ENCODE assay signal across 20 mouse cellular contexts in genomic region chr11:83584232-83584631, GRCm38 (mm10). TPM values are rescaled to one million over a fixed set of nuclear protein-coding genes. Genes with fewer than 3 reads are reported as not detected.
DNase-seq lines count a peak whose midpoint lies in the region; ATAC-seq and TF ChIP-seq lines count a peak whose summit lies in the region.
"Had no signal": no experiment of that assay in that cellular context is flagged by ENCODE, and none has a peak within 500 bp of the region (broad histone marks: within the 10 kb centered on the region; RNA-seq: fewer than 3 reads in every experiment).

No protein-coding gene starts in this region.

- WGBS in kidney, postnatal 0 days: 85% methylated on average over 2 of the region's 2 CpGs
- 82% methylated on average over 2 of the region's 2 CpGs for WGBS in kidney, embryonic 14.5 days
- 27% methylated on average over 2 of the region's 2 CpGs for WGBS in bone marrow, adult 2 months
- WGBS in hindbrain, embryonic 10.5 days: 85% methylated on average over 2 of the region's 2 CpGs

- DNase-seq in kidney, postnatal 0 days (ENCODE audit: low spot score): no peak
- DNase-seq in 416B (ENCODE audit: low read depth): peak; percentile 16
- no peak for DNase-seq in hindbrain, embryonic 10.5 days (ENCODE audit: low spot score)
- DNase-seq: adrenal gland, postnatal 10 days; cerebellum, adult 11-12 months; cerebellum, adult 9-10 months; cerebellum, postnatal 25 days; forebrain, postnatal 0 days; gastrocnemius, postnatal 14 days; heart, postnatal 36 days had no signal

- no peaks in the 10 kb centered on the region for H3K4me1 ChIP-seq in kidney, postnatal 0 days (replicated peaks; ENCODE audit: insufficient read depth, low read length)
- H3K4me1 ChIP-seq in kidney, embryonic 14.5 days (ENCODE audit: control insufficient read depth, insufficient read depth, low read length): peaks cover 7% of the 10 kb centered on the region; the same call in 1 of the 2 replicates
- no peaks in the 10 kb centered on the region; the same call in 1 of the 2 replicates for H3K4me1 ChIP-seq in bone marrow, adult 2 months (ENCODE audit: control insufficient read depth, insufficient read depth, low read length)
- H3K4me1 ChIP-seq in hindbrain, embryonic 10.5 days (replicated peaks): peaks cover 8% of the 10 kb centered on the region
- H3K4me1 ChIP-seq: embryonic facial prominence, embryonic 13.5 days; forebrain, embryonic 12.5 days; hindbrain, embryonic 13.5 days had no signal

- no peak for ATAC-seq in kidney, postnatal 0 days (replicated peaks; ENCODE audit: low FRiP score, low read depth)
- ATAC-seq in kidney, embryonic 14.5 days (ENCODE audit: low FRiP score, low TSS enrichment): no peak
- ATAC-seq in megakaryocyte progenitor cell, adult 5-6 weeks (replicated peaks; ENCODE audit: poor library complexity): peak; percentile 57; the same call in 1 of the 2 replicates
- ATAC-seq: forebrain, postnatal 0 days; hindbrain, postnatal 0 days had no signal

- no peak overlapping the region for H3K4me3 ChIP-seq in kidney, postnatal 0 days (replicated peaks; ENCODE audit: low read depth, low read length)
- H3K4me3 ChIP-seq in kidney, embryonic 14.5 days (ENCODE audit: low read length): no peak overlapping the region
- H3K4me3 ChIP-seq in bone marrow, adult 2 months (replicated peaks; ENCODE audit: control insufficient read depth, low read depth, low read length): no peak overlapping the region
- H3K4me3 ChIP-seq in hindbrain, embryonic 10.5 days: no peak overlapping the region
- H3K4me3 ChIP-seq: embryonic facial prominence, embryonic 13.5 days; forebrain, embryonic 12.5 days; heart, embryonic 13.5 days; hindbrain, embryonic 13.5 days had no signal

- TF ChIP-seq POLR2A in bone marrow, adult 2 months (IDR thresholded peaks at IDR 0.05; ENCODE audit: borderline replicate concordance, control insufficient read depth, low read depth, low read length): no peak

- H3K27ac ChIP-seq in kidney, postnatal 0 days: no peak overlapping the region
- no peak overlapping the region for H3K27ac ChIP-seq in kidney, embryonic 14.5 days (ENCODE audit: low read depth, low read length)
- no peak overlapping the region for H3K27ac ChIP-seq in bone marrow, adult 2 months (ENCODE audit: control insufficient read depth, insufficient read depth, low read depth, low read length, poor library complexity)
- H3K27ac ChIP-seq in hindbrain, embryonic 10.5 days: no peak overlapping the region
- H3K27ac ChIP-seq: embryonic facial prominence, embryonic 13.5 days; forebrain, embryonic 12.5 days; heart, embryonic 13.5 days; hindbrain, embryonic 13.5 days; hindbrain, postnatal 0 days had no signal

- H3K36me3 ChIP-seq in kidney, postnatal 0 days (ENCODE audit: insufficient read depth, low read length): no peaks in the 10 kb centered on the region
- H3K36me3 ChIP-seq in kidney, embryonic 14.5 days (ENCODE audit: control insufficient read depth, insufficient read depth, low read length): no peaks in the 10 kb centered on the region
- H3K36me3 ChIP-seq in hindbrain, embryonic 10.5 days: no peaks in the 10 kb centered on the region
- H3K36me3 ChIP-seq: embryonic facial prominence, embryonic 13.5 days; forebrain, embryonic 12.5 days; G1E; heart, embryonic 13.5 days; hindbrain, embryonic 13.5 days had no signal

- no peak overlapping the region for H3K4me2 ChIP-seq in kidney, postnatal 0 days (ENCODE audit: low read length)
- no peak overlapping the region for H3K4me2 ChIP-seq in kidney, embryonic 14.5 days (replicated peaks; ENCODE audit: low read depth, low read length)
- H3K4me2 ChIP-seq: embryonic facial prominence, embryonic 13.5 days; forebrain, embryonic 12.5 days; heart, embryonic 13.5 days; hindbrain, embryonic 13.5 days had no signal

- no peaks in the 10 kb centered on the region for H3K27me3 ChIP-seq in kidney, postnatal 0 days (ENCODE audit: insufficient read depth, low read length)
- H3K27me3 ChIP-seq in kidney, embryonic 14.5 days (ENCODE audit: control insufficient read depth, insufficient read depth, low read length): no peaks in the 10 kb centered on the region
- no peaks in the 10 kb centered on the region for H3K27me3 ChIP-seq in hindbrain, embryonic 10.5 days (ENCODE audit: insufficient read depth, poor library complexity, severe bottlenecking)
- H3K27me3 ChIP-seq: embryonic facial prominence, embryonic 13.5 days; forebrain, embryonic 12.5 days; heart, embryonic 13.5 days; hindbrain, embryonic 13.5 days had no signal

- peak; percentile 7; the same call in 1 of the 2 replicates for TF ChIP-seq CTCF in kidney, postnatal 0 days (IDR thresholded peaks at IDR 0.05; ENCODE audit: low read depth)
- peak; percentile 17; the same call in 1 of the 2 replicates for TF ChIP-seq CTCF in bone marrow, adult 2 months (IDR thresholded peaks at IDR 0.05; ENCODE audit: control insufficient read depth, insufficient read depth, low read length)

- H3K9me3 ChIP-seq in kidney, postnatal 0 days (replicated peaks; ENCODE audit: low read length): no peaks in the 10 kb centered on the region
- H3K9me3 ChIP-seq in kidney, embryonic 14.5 days (ENCODE audit: control insufficient read depth, low read length): no peaks in the 10 kb centered on the region
- no peaks in the 10 kb centered on the region for H3K9me3 ChIP-seq in hindbrain, embryonic 10.5 days
- H3K9me3 ChIP-seq: embryonic facial prominence, embryonic 13.5 days; forebrain, embryonic 12.5 days; G1E; heart, embryonic 13.5 days; hindbrain, embryonic 13.5 days had no signal

- H3K9ac ChIP-seq in kidney, postnatal 0 days (ENCODE audit: low read depth, low read length): no peak overlapping the region
- H3K9ac ChIP-seq in kidney, embryonic 14.5 days (ENCODE audit: low read depth, low read length): no peak overlapping the region
- H3K9ac ChIP-seq: embryonic facial prominence, embryonic 13.5 days; forebrain, embryonic 12.5 days; forebrain, postnatal 0 days; heart, embryonic 13.5 days; hindbrain, embryonic 13.5 days had no signal

RNA-seq across cellular contexts. Expression of gene Ccl9, which starts 5.8 kb away (rescaled TPM):
- 3.6 and 4.1 TPM in 2 replicates for polyA plus RNA-seq in kidney, postnatal 0 days (2015; fragmentation: Nextera tagmentation; extraction: Ambion mirVana)
- polyA plus RNA-seq in kidney, embryonic 14.5 days (2014; fragmentation: Nextera tagmentation; extraction: Ambion mirVana): 3.1 and 3.6 TPM in 2 replicates
- 8.0 and 17.0 TPM in 2 replicates for polyA plus RNA-seq in bone marrow, adult 2 months (2011; ENCODE audit: insufficient read depth, insufficient read length, low replicate concordance, missing spikeins)
- 149 and 197 TPM in 2 replicates for total RNA-seq in megakaryocyte progenitor cell, adult 5-6 weeks (2015)
- total RNA-seq in megakaryocyte progenitor cell, adult 5-6 weeks (2017): 97.7 and 108 TPM in 2 replicates
- 1.1 and 1.5 TPM in 2 replicates for polyA plus RNA-seq in hindbrain, embryonic 10.5 days (2016; fragmentation: Nextera tagmentation; extraction: Ambion mirVana)

RNA-seq across cellular contexts. Expression of gene Ccl6, which starts 8.7 kb away (rescaled TPM):
- polyA plus RNA-seq in kidney, postnatal 0 days (2015; fragmentation: Nextera tagmentation; extraction: Ambion mirVana): 9.5 and 12.0 TPM in 2 replicates
- polyA plus RNA-seq in kidney, embryonic 14.5 days (2014; fragmentation: Nextera tagmentation; extraction: Ambion mirVana): 4.4 and 4.6 TPM in 2 replicates
- polyA plus RNA-seq in bone marrow, adult 2 months (2011; ENCODE audit: insufficient read depth, insufficient read length, low replicate concordance, missing spikeins): 88.2 and 218 TPM in 2 replicates
- 13.6 and 25.2 TPM in 2 replicates for total RNA-seq in megakaryocyte progenitor cell, adult 5-6 weeks (2015)
- total RNA-seq in megakaryocyte progenitor cell, adult 5-6 weeks (2017): 13.3 and 15.1 TPM in 2 replicates
- polyA plus RNA-seq in hindbrain, embryonic 10.5 days (2016; fragmentation: Nextera tagmentation; extraction: Ambion mirVana): 1.9 and 3.0 TPM in 2 replicates
- total RNA-seq: hindbrain, postnatal 0 days had no signal

RNA-seq across cellular contexts. Expression of gene Ccl5, which starts 53.9 kb away (rescaled TPM):
- polyA plus RNA-seq in kidney, postnatal 0 days (2015; fragmentation: Nextera tagmentation; extraction: Ambion mirVana): 0.47 and 0.79 TPM in 2 replicates
- 0.69 TPM in 1 of 2 replicates, not detected in the other for polyA plus RNA-seq in kidney, embryonic 14.5 days (2014; fragmentation: Nextera tagmentation; extraction: Ambion mirVana)
- 7.6 and 22.7 TPM in 2 replicates for polyA plus RNA-seq in bone marrow, adult 2 months (2011; ENCODE audit: insufficient read depth, insufficient read length, low replicate concordance, missing spikeins)
- 1.1 and 4.7 TPM in 2 replicates for total RNA-seq in megakaryocyte progenitor cell, adult 5-6 weeks (2015)
- total RNA-seq in megakaryocyte progenitor cell, adult 5-6 weeks (2017): 0.92 and 3.2 TPM in 2 replicates
- not detected in 2 replicates for polyA plus RNA-seq in hindbrain, embryonic 10.5 days (2016; fragmentation: Nextera tagmentation; extraction: Ambion mirVana)
- total RNA-seq: forebrain, postnatal 0 days; gastrocnemius, adult 18-20 months; gastrocnemius, postnatal 14 days; hindbrain, postnatal 0 days had no signal
- polyA plus RNA-seq: embryonic facial prominence, embryonic 13.5 days; forebrain, embryonic 12.5 days; G1E; hindbrain, embryonic 13.5 days had no signal
